Mouse (Mus musculus) thymus, adult 2 months (tissue): ENCODE data around the gene Gtsf2. TPM values are rescaled to one million over a fixed set of nuclear protein-coding genes. Genes with fewer than 3 reads are reported as not detected.

ENCODE experiments used
- DNase-seq: peaks from one replicate; pipeline ENCODE4 v3.0.0; 2021
- H3K27ac ChIP-seq: fragments of 200-500 bp; 2 replicates; pipeline ENCODE4 v1.5.1; 2012; ENCODE audit warnings: low read length, control low read depth; ENCODE audit not compliant: control insufficient read depth, insufficient read depth
- H3K27me3 ChIP-seq: fragments of 200-500 bp; 2 replicates; pipeline ENCODE4 v1.6.1; 2012; ENCODE audit warnings: mild to moderate bottlenecking, low read length, moderate library complexity, mixed read lengths; ENCODE audit not compliant: control insufficient read depth, insufficient read depth
- H3K36me3 ChIP-seq: fragments of 200-500 bp; 2 replicates; pipeline ENCODE4 v1.6.1; 2012; ENCODE audit warnings: mild to moderate bottlenecking, low read length, moderate library complexity; ENCODE audit not compliant: control insufficient read depth, insufficient read depth
- H3K4me1 ChIP-seq: fragments of 200-500 bp; replicated peaks from 2 replicates; pipeline ENCODE4 v1.6.1; 2012; ENCODE audit warnings: low read length; ENCODE audit not compliant: control insufficient read depth, insufficient read depth
- H3K4me3 ChIP-seq: fragments of 200-500 bp; 2 replicates; pipeline ENCODE4 v1.5.1; 2012; ENCODE audit warnings: mild to moderate bottlenecking, low read length, control low read depth, moderate library complexity; ENCODE audit not compliant: control insufficient read depth, insufficient read depth
- CTCF ChIP-seq: fragments of 200-500 bp; IDR thresholded peaks from 2 replicates; pipeline ENCODE4 v1.5.1; 2012; ENCODE audit warnings: mild to moderate bottlenecking, control low read depth, low read length, moderate library complexity, borderline replicate concordance; ENCODE audit not compliant: control insufficient read depth, poor library complexity, insufficient read depth; ENCODE audit errors: extremely low read depth
- POLR2A ChIP-seq: fragments of 200-500 bp; IDR thresholded peaks from 2 replicates; pipeline ENCODE4 v1.6.1; 2012; ENCODE audit warnings: mild to moderate bottlenecking, low read length, control low read depth, moderate library complexity; ENCODE audit not compliant: control insufficient read depth, poor library complexity, insufficient read depth; ENCODE audit errors: extremely low read depth
- WGBS: fragments of 180-500 bp; shearing (Covaris S2); methylation state at CpG from one replicate; pipeline ENCODE4 v1.1.7; 2018; 5-methylcytosine and 5-hydroxymethylcytosine counted together
- polyA plus RNA-seq: library from polyadenylated mRNA; depleted of rRNA; stranded (reverse); fragments of >200 nt; gene quantifications from 2 replicates; pipeline ENCODE4 v1.2.3, GENCODE M21; 2012; rRNA removed

Gtsf2 gene
- polyA plus RNA-seq, 1 experiment: not detected

GRCm38 (mm10) chr15:103401361-103401760, 46.9 kb downstream of the Gtsf2 start:
- Histone ChIP-seq H3K4me1 (no peaks in the 10 kb centered on the region), H3K4me3 (no peak overlapping the region), H3K27me3 (no peaks in the 10 kb centered on the region), H3K27ac (no peak overlapping the region), H3K36me3 (no peaks in the 10 kb centered on the region)
- DNase-seq: no peak
- TF ChIP-seq POLR2A (no peak), CTCF (no peak)
- WGBS: 96% methylated on average over 5 of the region's 5 CpGs

GRCm38 (mm10) chr15:103393577-103393976, 54.7 kb downstream of the Gtsf2 start:
- no peaks in the 10 kb centered on the region for H3K27me3 ChIP-seq
- no peaks in the 10 kb centered on the region for H3K4me1 ChIP-seq
- no peaks in the 10 kb centered on the region for H3K36me3 ChIP-seq
- H3K4me3 ChIP-seq: no peak overlapping the region
- TF ChIP-seq CTCF (no peak), POLR2A (no peak)
- no peak for DNase-seq
- H3K27ac ChIP-seq: no peak overlapping the region

Other genes starting within 250 kb of the Gtsf2 start
- gene Cbx5, start 208.7 kb downstream of the Gtsf2 start, polyA plus RNA-seq: 34.2 and 37.0 TPM in 2 replicates
- gene Hnrnpa1, start 208.0 kb downstream of the Gtsf2 start, polyA plus RNA-seq: 155 and 178 TPM in 2 replicates
- 4.9 and 7.3 TPM in 2 replicates for gene Nfe2, start 190.1 kb downstream of the Gtsf2 start, polyA plus RNA-seq
- gene Copz1, start 175.8 kb downstream of the Gtsf2 start, polyA plus RNA-seq: 106 and 124 TPM in 2 replicates
- gene Gpr84, start 137.9 kb downstream of the Gtsf2 start, polyA plus RNA-seq: 0.28 and 0.45 TPM in 2 replicates
- 18.6 and 20.7 TPM in 2 replicates for gene Zfp385a, start 108.4 kb downstream of the Gtsf2 start, polyA plus RNA-seq
- gene Itga5, start 81.7 kb downstream of the Gtsf2 start, polyA plus RNA-seq: 20.2 and 20.7 TPM in 2 replicates
- not detected in 2 replicates for gene Gtsf1, start 18.0 kb downstream of the Gtsf2 start, polyA plus RNA-seq
- gene Nckap1l, start 5.3 kb upstream of the Gtsf2 start, polyA plus RNA-seq: 100 and 101 TPM in 2 replicates
- 28.0 and 33.4 TPM in 2 replicates for gene Pde1b, start 54.6 kb upstream of the Gtsf2 start, polyA plus RNA-seq
- gene Ppp1r1a, start 89.5 kb upstream of the Gtsf2 start, polyA plus RNA-seq: 4.4 and 6.6 TPM in 2 replicates
- gene Glycam1, start 116.6 kb upstream of the Gtsf2 start, polyA plus RNA-seq: 32.0 TPM in 1 of 2 replicates, not detected in the other